Mouse (Mus musculus): ENCODE measurements around the gene Ifi202b. TPM values are rescaled to one million over a fixed set of nuclear protein-coding genes. Genes with fewer than 3 reads are reported as not detected.
"Not testable (repeated sequence)": the region's sequence is repeated elsewhere in the genome, so short reads cannot be mapped to it uniquely, and the experiment has no call there.

Ifi202b gene
- total RNA-seq, 2 experiments from 2014 or later, result not detected

GRCm38 (mm10) chr1:173913256-173913791 lies 69.2 kb downstream of the Ifi202b start:
- DNase-seq (ENCODE audit: low spot score in 2 of 2); intact Hi-C loops (cut with DNase I): not testable (repeated sequence)

Other genes with a start within 250 kb of the Ifi202b start
- gene Ifi207, start 241.0 kb downstream of the Ifi202b start, total RNA-seq (2021), result under 1 TPM; 0.15 to 0.18 TPM
- under 1 TPM in 1 of 2 experiments, not detected in 1; 0.25 TPM for gene Ifi204, start 215.8 kb downstream of the Ifi202b start, total RNA-seq (2021)
- gene Ifi211, start 69.7 kb downstream of the Ifi202b start, total RNA-seq (2021), result under 1 TPM in 1 of 2 experiments, not detected in 1; 0.17 TPM
- 1 to 10 TPM in 1 of 2 experiments, under 1 TPM in 1; 0.97 to 1.3 TPM for gene Mndal, start 40.3 kb downstream of the Ifi202b start, total RNA-seq (2021)
- under 1 TPM; 0.39 to 0.62 TPM for gene Ifi203, start 40.1 kb downstream of the Ifi202b start, total RNA-seq (2021)
- not detected for gene Ifi205, start 49.1 kb upstream of the Ifi202b start, total RNA-seq (2021)
- not detected for gene Olfr433, start 58.0 kb upstream of the Ifi202b start, total RNA-seq (2021)
- not detected for gene Olfr432, start 66.5 kb upstream of the Ifi202b start, total RNA-seq (2021)
- gene Olfr430, start 83.9 kb upstream of the Ifi202b start, total RNA-seq (2021), result not detected
- not detected for gene Olfr429, start 101.6 kb upstream of the Ifi202b start, total RNA-seq (2021)
- not detected for gene Olfr427, start 114.1 kb upstream of the Ifi202b start, total RNA-seq (2021)
- gene Olfr231, start 138.4 kb upstream of the Ifi202b start, total RNA-seq (2021), result not detected
- gene Olfr424, start 148.8 kb upstream of the Ifi202b start, total RNA-seq (2021), result not detected
- not detected for gene Olfr420, start 172.9 kb upstream of the Ifi202b start, total RNA-seq (2021)
- gene Spta1, start 190.0 kb upstream of the Ifi202b start, total RNA-seq (2021), result under 1 TPM; 0.05 to 0.07 TPM